Mouse (Mus musculus) embryo, embryonic 9.5 days (tissue): ENCODE data around the gene Exoc6b.

Experiments used
- DNase-seq: peaks from one replicate; pipeline ENCODE4 v3.0.0-alpha.2; 2017; ENCODE audit errors: extremely low spot score

Gene Exoc6b

GRCm38 (mm10) chr6:84726876-84727275 is 342.4 kb downstream of the Exoc6b start:
- no peak for DNase-seq

DNA sequence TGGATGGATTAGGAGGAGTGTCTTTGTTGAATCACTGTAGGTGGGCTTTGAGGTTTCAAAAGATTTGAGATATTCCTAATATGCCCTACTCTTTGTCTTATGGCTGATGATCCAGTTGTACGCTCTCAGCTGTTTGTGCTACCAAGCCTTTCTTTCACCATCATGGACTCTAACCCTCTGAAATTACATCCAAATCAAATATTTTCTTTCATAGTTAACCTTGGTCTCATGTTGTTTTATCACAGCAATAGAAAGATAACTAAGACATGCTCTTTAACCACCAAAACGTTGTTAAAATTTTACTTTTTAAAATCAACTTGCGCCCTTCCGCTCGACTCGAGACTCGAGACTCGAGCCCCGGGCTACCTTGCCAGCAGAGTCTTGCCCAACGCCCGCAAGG is 356.1 kb downstream of the Exoc6b start:
- DNase-seq: no peak

GRCm38 (mm10) chr6:84710831-84711230 is 358.5 kb downstream of the Exoc6b start:
- DNase-seq: no peak

DNA sequence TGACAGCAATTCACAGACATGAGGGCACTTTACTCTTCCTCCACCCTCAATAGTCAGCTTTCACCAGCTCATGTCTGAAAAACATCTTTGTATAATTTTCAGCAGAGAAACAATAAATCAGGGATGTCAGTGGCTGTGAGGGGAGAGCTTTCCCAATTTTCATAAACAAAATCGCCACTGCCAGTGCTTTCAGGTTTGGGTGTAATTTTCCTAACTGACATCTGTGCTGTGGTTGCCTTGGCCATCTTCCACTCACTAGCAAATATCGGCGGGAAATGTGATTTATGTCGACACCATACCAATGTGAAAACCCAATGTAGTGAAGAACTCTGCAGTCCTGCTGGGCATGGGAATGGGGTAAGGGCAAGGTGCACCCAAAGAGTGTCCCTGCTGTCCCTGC is 360.7 kb downstream of the Exoc6b start:
- no peak for DNase-seq

- DNase-seq: no peak
These were observed 369.7 kb downstream of the Exoc6b start for GRCm38 (mm10) chr6:84699579-84699978.

DNA sequence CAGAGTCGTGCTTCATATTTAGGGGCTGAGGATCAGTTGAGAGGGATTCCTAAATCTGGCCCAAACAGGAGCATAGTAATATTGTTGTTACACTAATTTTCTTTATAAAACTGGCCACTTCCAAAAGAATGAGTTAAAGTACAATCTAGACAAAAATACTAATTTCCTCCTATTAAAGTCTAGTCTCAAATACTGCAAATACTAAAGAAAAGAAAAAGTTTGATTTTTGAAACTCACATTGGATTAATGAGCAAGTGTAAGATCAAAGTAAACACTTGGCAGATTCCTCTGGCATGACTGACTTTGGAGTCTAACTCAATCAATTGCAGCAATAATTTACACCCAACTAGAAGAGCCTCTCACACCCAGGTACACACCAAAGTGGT is 371.0 kb downstream of the Exoc6b start:
- DNase-seq: no peak

GRCm38 (mm10) chr6:84697474-84698287 is 371.6 kb downstream of the Exoc6b start:
- DNase-seq: peak; percentile 20

GRCm38 (mm10) chr6:84693844-84694243 is 375.5 kb downstream of the Exoc6b start:
- no peak for DNase-seq

- no peak for DNase-seq
These were observed 376.1 kb downstream of the Exoc6b start for GRCm38 (mm10) chr6:84693204-84693603.

DNA sequence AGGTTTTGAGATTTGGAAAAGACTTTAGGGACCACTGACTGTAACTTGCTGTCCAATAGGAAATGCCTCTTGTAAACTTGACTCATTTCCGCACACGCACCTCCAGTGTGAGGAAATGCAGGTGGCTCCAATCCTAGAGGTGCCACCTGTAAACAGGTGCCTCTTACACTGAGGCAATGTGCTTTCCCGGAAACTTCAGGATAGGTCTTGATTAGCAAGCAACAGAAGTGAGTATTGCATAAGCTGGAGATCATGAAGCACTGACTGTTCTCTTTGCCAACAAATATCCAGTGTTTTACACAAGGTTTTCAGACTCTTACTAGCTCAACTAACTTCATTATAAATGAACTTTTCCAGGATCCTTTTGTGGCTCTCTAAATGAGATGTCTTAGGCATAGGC is 377.4 kb downstream of the Exoc6b start:
- DNase-seq: no peak

- no peak for DNase-seq
These were observed 391.5 kb downstream of the Exoc6b start for GRCm38 (mm10) chr6:84677770-84678169.

DNA sequence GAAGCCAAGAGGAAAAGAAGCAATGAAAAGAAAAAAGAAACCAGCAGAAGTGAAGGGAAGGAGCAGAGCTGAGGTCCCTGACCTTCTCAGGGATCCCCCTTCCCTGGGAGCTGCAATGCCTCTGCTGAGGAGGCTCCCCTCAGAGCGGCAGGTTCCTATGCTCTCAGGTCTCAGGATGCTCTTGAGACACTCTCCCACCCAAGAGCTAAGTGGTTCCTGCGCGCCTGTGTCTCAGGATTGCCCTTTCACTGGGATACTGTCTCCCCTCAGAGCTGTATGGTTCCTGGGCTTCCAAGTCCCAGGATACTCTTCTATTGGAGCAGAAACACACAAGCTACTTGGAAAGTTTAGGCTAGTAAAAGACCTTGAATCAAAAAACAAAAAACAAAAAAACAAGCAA is 394.4 kb downstream of the Exoc6b start:
- DNase-seq: no peak

GRCm38 (mm10) chr6:84674136-84674535 is 395.2 kb downstream of the Exoc6b start:
- no peak for DNase-seq

DNA sequence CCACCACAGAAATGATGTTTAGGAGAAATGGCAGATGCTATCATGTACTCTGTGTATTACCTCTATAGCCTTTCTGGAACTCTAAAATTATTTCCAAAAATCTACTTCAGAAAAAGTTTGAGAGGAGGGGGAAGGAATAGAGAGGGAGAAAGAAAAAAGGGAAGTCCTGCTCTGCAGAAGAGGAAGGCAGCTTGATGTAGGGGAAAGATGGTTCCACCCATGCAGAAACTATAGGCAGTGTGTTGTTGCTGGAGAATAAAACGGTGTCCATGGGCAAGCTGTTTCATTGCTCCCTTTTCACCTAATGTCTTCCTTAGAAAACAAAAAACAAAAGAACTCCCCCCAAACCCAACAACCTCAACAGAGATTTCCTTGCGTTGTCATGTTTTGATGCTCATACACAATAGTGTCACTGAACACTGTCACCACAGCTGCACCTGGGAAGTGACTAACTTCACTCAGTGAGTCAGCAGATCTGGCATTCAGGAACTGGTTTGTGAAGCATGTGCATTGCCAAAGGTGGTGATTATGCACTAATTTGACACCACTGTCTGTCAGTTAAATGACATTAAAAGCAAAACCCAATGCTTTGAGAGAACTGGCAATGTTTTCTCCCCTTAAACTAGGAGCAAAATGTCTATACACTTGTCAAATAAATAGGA is 407.7 kb downstream of the Exoc6b start:
- DNase-seq: no peak

DNA sequence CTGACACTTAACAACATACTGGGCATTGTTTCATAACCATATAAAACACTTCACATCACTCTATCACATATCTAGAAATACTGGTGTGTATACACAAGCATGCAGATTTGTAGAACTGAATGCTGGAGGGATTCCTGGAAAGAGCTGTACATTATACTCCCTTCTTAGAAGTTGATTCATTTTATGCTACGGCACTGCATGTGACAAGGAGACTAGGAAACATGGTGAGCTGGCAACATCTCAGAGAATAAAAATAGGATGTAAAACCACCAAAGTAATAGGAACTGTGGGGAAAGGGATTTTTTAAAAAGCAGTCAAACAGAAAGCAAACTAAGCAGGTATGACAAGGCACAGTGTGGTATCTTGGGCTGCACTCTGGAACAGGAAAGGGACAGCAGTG is 408.3 kb downstream of the Exoc6b start:
- DNase-seq: no peak

DNA sequence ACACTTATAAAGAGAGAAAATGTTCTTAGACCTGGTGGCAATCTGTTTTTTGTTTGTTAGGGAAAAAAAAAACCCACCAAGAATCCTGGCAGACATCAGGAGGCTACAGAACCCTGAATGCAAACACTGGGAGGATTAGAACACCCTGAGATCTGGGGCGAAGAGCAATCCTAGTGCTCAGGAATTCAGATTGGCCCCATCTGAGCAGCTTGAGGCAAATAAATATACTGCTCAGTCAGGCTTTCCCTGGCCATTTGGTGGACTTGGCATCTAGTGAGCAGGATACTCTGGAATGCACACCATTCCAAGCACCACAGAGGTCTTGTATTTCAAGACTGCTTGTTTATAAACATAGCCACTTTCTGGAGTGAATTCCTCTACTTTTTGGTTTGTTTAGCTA is 412.2 kb downstream of the Exoc6b start:
- DNase-seq: no peak

DNA sequence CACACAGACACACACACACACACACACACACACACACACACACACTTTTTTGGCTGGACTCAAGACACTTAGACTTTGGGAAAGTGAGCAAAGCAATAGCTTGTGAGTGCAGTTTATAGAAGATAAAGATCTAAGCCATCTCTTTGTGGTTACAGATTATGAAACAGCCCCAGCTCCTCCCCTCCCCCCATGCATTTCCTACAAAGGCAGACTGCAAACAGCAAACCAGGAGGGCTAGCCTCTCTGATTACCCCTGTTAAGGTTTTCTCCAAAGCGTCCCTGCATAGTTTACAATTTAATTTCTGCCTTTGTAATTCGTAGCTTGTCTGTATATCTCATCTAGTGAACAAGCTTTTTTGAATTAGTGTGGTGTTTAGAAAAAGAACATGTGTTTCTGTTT is 412.6 kb downstream of the Exoc6b start:
- DNase-seq: no peak

- no peak for DNase-seq
These were observed 417.4 kb downstream of the Exoc6b start for GRCm38 (mm10) chr6:84651902-84652301.

DNA sequence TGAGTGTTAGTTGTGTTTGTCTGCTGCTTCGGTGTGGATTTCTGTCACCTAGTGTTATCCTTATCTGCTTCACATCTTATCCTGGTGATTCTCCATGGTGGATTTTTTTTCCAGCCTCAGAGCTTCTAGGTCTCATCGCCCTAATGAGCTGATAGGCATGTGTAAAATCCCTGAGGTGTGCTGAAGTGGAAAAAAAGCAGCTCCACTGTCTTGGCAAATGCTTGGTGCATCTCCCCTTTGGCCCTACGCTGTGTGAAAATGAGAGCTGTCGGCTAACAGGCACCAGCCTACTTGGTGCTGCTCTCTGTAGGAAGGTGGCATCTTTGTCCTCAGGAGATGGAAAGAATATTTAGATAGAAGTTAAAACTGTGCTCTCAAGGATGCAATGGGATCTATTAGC is 422.1 kb downstream of the Exoc6b start:
- no peak for DNase-seq

DNA sequence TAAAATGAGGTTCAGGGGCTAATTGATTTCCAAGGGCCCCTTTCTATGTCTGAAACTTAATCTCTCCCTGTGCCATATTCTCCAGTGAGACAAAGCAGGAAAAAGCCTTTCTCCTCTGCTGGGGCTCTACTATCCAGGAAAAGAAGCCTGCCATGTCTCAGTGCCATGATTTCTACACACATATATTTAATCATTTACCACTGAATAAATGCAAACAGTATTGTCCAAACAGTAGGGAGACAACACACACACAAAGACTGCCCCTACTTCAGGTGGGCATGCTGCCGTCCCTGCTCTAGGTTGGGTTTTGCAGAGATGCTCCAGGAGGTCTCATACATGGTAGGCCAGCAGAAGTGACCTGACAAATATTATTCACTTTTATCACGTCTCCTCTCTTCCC is 422.6 kb downstream of the Exoc6b start:
- DNase-seq: no peak

- DNase-seq: no peak
These were observed 428.3 kb downstream of the Exoc6b start for GRCm38 (mm10) chr6:84641062-84641431.

GRCm38 (mm10) chr6:84640324-84641061 is 428.8 kb downstream of the Exoc6b start:
- peak; percentile 46 for DNase-seq

DNA sequence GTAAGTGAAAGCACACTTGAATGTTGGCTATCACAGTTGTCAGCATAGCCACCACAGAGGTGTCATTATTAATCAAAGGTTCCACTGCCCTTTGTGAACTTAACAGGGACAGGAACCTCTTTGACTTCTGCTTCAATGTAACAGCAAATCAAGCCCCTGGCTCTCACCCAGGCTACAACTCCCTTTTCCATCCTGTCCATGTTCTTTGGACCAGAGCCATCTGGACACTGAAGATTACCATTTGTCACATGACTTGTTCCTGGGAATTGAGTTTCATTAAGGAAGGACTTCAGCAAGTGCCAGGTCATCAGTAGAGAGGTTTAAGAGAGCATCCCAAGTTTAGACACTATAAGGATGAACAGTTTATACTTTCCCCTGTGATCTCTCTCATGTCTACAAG is 431.1 kb downstream of the Exoc6b start:
- no peak for DNase-seq
